Mouse (Mus musculus): ENCODE data around the gene Ttc30a2.

Ttc30a2 gene

DNA sequence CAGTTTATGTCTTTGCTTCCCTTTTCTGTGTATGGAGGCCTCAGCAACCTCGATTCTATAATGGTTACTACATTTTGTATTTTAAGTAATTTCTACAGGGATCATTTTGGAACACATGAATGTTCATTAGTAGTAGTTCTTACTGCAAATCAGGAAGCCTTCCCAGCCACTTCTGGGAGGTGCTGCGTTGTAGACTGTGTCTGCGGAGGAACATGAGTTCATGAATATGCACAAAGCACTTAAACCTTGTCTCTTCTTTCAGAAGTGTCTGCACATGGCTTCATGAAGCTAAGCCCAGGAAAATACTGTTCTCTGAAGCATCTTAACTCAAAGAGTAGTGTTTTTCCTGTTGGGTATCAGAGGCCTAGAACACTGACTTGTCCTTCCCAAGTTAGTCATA is 50.0 kb downstream of the Ttc30a2 start:
- DNase-seq (ENCODE audit: low spot score): no peak

DNA sequence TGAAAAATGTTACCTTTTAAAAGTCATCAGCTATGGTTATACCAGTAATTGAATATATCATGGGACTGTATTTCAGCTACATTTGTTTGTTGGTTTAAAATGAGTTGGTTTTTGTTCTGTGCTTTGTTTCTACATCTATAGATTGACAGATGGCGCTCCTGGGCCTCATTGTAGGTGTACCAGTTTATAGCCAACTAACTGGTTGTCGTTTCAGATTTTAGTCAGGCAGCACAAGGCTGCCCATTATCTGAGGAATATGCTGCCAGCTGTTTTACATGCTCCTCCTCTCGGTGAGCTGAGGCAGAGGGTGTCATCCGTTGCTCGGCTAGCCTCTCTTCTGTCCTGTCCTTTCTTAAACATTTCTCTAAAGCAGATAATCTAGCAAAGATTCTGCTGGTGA is 51.9 kb downstream of the Ttc30a2 start:
- DNase-seq (ENCODE audit: low spot score): no peak

Data from left cerebral cortex, adult 11 months (tissue).